Mouse (Mus musculus) spleen, embryonic (tissue): ENCODE results near the gene Drc3.
"Not testable (repeated sequence)": the region's sequence is repeated elsewhere in the genome, so short reads cannot be mapped to it uniquely, and the experiment has no call there.

Experiments
- CTCF ChIA-PET: fragments of 350-600 bp; sonication (Branson Sonifier 250); formaldehyde crosslinking; loops from one replicate; lab custom pipeline; 2022; lab: Charles Lee

Drc3 gene

GRCm38 (mm10) chr11:60387944-60388343 is 34.8 kb downstream of the Drc3 start:
- CTCF ChIA-PET = no interaction called here

- CTCF ChIA-PET = no interaction called here
Measured at GRCm38 (mm10) chr11:60391346-60391745, 38.2 kb downstream of the Drc3 start.

- CTCF ChIA-PET = no interaction called here
Measured at GRCm38 (mm10) chr11:60396546-60396945, 43.4 kb downstream of the Drc3 start.

- CTCF ChIA-PET = no interaction called here
Measured at GRCm38 (mm10) chr11:60397172-60397571, 44.0 kb downstream of the Drc3 start.

GRCm38 (mm10) chr11:60406606-60407005 is 53.5 kb downstream of the Drc3 start:
- CTCF ChIA-PET = no interaction called here

GRCm38 (mm10) chr11:60412173-60412572 is 59.0 kb downstream of the Drc3 start:
- CTCF ChIA-PET = interaction anchor here (1.3 kb wide), 1 partner anchor 212 kb away, joined by 3 read pairs; no protein-coding TSS in a partner anchor

- CTCF ChIA-PET = no interaction called here
Measured at GRCm38 (mm10) chr11:60412921-60413320, 59.8 kb downstream of the Drc3 start.

- CTCF ChIA-PET = no interaction called here
Measured at GRCm38 (mm10) chr11:60416590-60416962, 63.4 kb downstream of the Drc3 start.

GRCm38 (mm10) chr11:60416963-60417716 is 64.0 kb downstream of the Drc3 start, which contains the start of gene Gid4:
TSS of gene Gid4 (plus strand) at chr11:60417145.
- CTCF ChIA-PET = interaction anchor here (0.7 kb wide), 1 partner anchor 168 kb away, joined by 16 read pairs; no protein-coding TSS in a partner anchor

GRCm38 (mm10) chr11:60417717-60418472 is 64.8 kb downstream of the Drc3 start, which contains the start of gene Atpaf2:
TSS of gene Atpaf2 (minus strand) at chr11:60418457.
- CTCF ChIA-PET = interaction anchor here (0.7 kb wide), 1 partner anchor 169 kb away, joined by 16 read pairs; no protein-coding TSS in a partner anchor

GRCm38 (mm10) chr11:60418473-60418803 is 65.3 kb downstream of the Drc3 start:
- CTCF ChIA-PET = no interaction called here

GRCm38 (mm10) chr11:60422046-60422668 is 69.0 kb downstream of the Drc3 start:
- CTCF ChIA-PET = no interaction called here

GRCm38 (mm10) chr11:60423006-60423405 is 69.9 kb downstream of the Drc3 start:
- CTCF ChIA-PET = no interaction called here

- CTCF ChIA-PET = no interaction called here
Measured at GRCm38 (mm10) chr11:60426417-60426816, 73.3 kb downstream of the Drc3 start.

- CTCF ChIA-PET = interaction anchor here (0.6 kb wide), 1 partner anchor 515 kb away, joined by 3 read pairs; no protein-coding TSS in a partner anchor
Measured at GRCm38 (mm10) chr11:60427628-60428027, 74.5 kb downstream of the Drc3 start.

GRCm38 (mm10) chr11:60433501-60433900 is 80.4 kb downstream of the Drc3 start:
- CTCF ChIA-PET = no interaction called here

- CTCF ChIA-PET = no interaction called here
Measured at GRCm38 (mm10) chr11:60435133-60435532, 82.0 kb downstream of the Drc3 start.

- CTCF ChIA-PET = interaction anchor here (0.5 kb wide), 1 partner anchor 492 kb away, joined by 3 read pairs; no protein-coding TSS in a partner anchor
Measured at GRCm38 (mm10) chr11:60436618-60437017, 83.5 kb downstream of the Drc3 start.

- CTCF ChIA-PET = not testable (repeated sequence)
Measured at GRCm38 (mm10) chr11:60439621-60440020, 86.5 kb downstream of the Drc3 start.

- CTCF ChIA-PET = no interaction called here
Measured at GRCm38 (mm10) chr11:60440176-60440575, 87.0 kb downstream of the Drc3 start.

- CTCF ChIA-PET = no interaction called here
Measured at GRCm38 (mm10) chr11:60442896-60443295, 89.8 kb downstream of the Drc3 start.
